Mouse (Mus musculus) lung, postnatal 0 days (tissue): ENCODE results near the gene Ehd3.

Experiments used
- CTCF ChIP-seq: IDR thresholded peaks from 2 replicates; pipeline ENCODE4 v1.5.1; 2016; ENCODE audit warnings: antibody characterized with exemption, mild to moderate bottlenecking
- EP300 ChIP-seq: IDR thresholded peaks from 2 replicates; pipeline ENCODE4 v1.6.1; 2016; ENCODE audit warnings: antibody characterized with exemption, mild to moderate bottlenecking, control low read depth

GRCm38 (mm10) chr17:73796789-73797188, 7.1 kb upstream of the Ehd3 start:
- no peak for TF ChIP-seq CTCF
- no peak for TF ChIP-seq EP300
